Mouse (Mus musculus) forebrain, embryonic 10.5 days (tissue): ENCODE data around the gene Spata13. TPM values are rescaled to one million over a fixed set of nuclear protein-coding genes. Genes with fewer than 3 reads are reported as not detected.

Experiments
- polyA plus RNA-seq: library from polyadenylated mRNA; unstranded; fragments of >200 nt; fragmentation: Nextera tagmentation; extraction: Ambion mirVana; gene quantifications from 2 replicates; pipeline ENCODE4 v1.2.1, GENCODE M21; 2016

Spata13 gene
- polyA plus RNA-seq, 1 experiment from 2014 or later: 102 TPM

Other genes with a start within 250 kb of the Spata13 start
- gene C1qtnf9, start 134.1 kb downstream of the Spata13 start, polyA plus RNA-seq: 0.07 and 0.10 TPM in 2 replicates
- 24.7 and 25.8 TPM in 2 replicates for gene Mipep, start 150.6 kb downstream of the Spata13 start, polyA plus RNA-seq